ENCODE assay signal across 17 mouse cellular contexts in the genomic region with DNA sequence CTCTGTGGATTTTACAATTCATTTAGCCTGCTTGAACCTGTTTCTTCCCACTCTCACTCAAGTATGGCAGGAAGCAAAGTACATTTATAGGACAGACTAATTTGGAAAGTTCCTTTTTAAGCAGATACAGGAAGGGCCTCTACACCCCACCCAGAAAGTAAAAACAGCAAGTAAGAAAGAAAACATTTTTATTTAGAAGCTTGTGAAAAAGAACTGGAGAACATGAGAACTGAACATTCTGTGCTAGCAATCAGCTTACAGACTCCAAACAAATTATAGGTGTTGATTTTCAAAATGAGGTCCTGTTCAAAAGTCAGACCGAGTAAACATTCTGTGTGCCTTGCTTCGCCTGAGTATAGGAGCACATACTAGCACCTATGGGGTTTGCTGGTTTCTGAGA. TPM values are rescaled to one million over a fixed set of nuclear protein-coding genes. Genes with fewer than 3 reads are reported as not detected.
DNase-seq lines count a peak whose midpoint lies in the region; TF ChIP-seq lines count a peak whose summit lies in the region.
"Had no signal": no experiment of that assay in that cellular context is flagged by ENCODE, and none has a peak within 500 bp of the region (broad histone marks: within the 10 kb centered on the region; RNA-seq: fewer than 3 reads in every experiment).

No protein-coding gene starts in this region.

- peak; percentile 88 for DNase-seq in heart, adult 11 months
- DNase-seq in heart, postnatal 4 days = no peak
- no peak for DNase-seq in left cerebral cortex, adult 2 months (ENCODE audit: extremely low spot score in 1 of 2, low spot score in 2 of 2)
- no peak for DNase-seq in left cerebral cortex, postnatal 4 days
- DNase-seq in spleen, postnatal 36 days (ENCODE audit: low spot score in 2 of 2) = peak; percentile 49 to 52
- no peak for DNase-seq in spleen, adult 18-20 months
- peak; percentile 55 for DNase-seq in telencephalon, adult 2 months (ENCODE audit: low read depth, low spot score)
- no peak for DNase-seq in urinary bladder, postnatal 25 days (ENCODE audit: low spot score)
- DNase-seq: adrenal gland, postnatal 36 days; cerebellum, adult 9-11 months; heart, postnatal 10 days; midbrain, embryonic 14.5 days; thymus, postnatal 14 days had no signal

- intact Hi-C loops in left cerebral cortex, adult 2 months (cut with DNase I) = loop anchor here (5.0 kb wide), 1 partner anchor 150 kb away; the partner anchor contains the start of gene Cd200
- intact Hi-C loops in left cerebral cortex, postnatal 4 days (cut with DNase I) = no loop called here

- peak overlapping the region; percentile 8 for H3K27ac ChIP-seq in left cerebral cortex, adult 2 months
- H3K27ac ChIP-seq: forebrain, embryonic 13.5 days; hindbrain, embryonic 15.5 days; limb, embryonic 13.5 days had no signal

- H3K4me3 ChIP-seq in left cerebral cortex, adult 2 months = no peak overlapping the region
- H3K4me3 ChIP-seq: forebrain, embryonic 13.5 days; hindbrain, embryonic 15.5 days; limb, embryonic 13.5 days; myocyte had no signal

- TF ChIP-seq CTCF in left cerebral cortex, adult 2 months (IDR thresholded peaks at IDR 0.05) = no peak

RNA-seq across cellular contexts. Expression of gene Btla, which starts 32.8 kb away (rescaled TPM):
- total RNA-seq in heart, postnatal 4 days (2021) = under 1 TPM; 0.25 to 0.26 TPM
- total RNA-seq in left cerebral cortex, adult 2 months (2021) = under 1 TPM; 0.28 to 0.54 TPM
- total RNA-seq in left cerebral cortex, postnatal 4 days (2021) = under 1 TPM; 0.18 to 0.78 TPM

Comparison
In these comparisons a context has a peak if more than half of its experiments do, and no peak if none do; other contexts are left out.
1. DNase-seq: peak in heart, adult 11 months (single experiment), spleen, postnatal 36 days (2 of 2) and telencephalon, adult 2 months (single experiment); none in heart, postnatal 4 days (single experiment), left cerebral cortex, adult 2 months (0 of 2), left cerebral cortex, postnatal 4 days (single experiment), spleen, adult 18-20 months (0 of 2) and urinary bladder, postnatal 25 days (single experiment).